Comparison of ENCODE assay signal across 21 mouse cellular contexts in genomic region chr10:119612034-119612433, GRCm38 (mm10).
"Had no signal": no experiment of that assay in that cellular context is flagged by ENCODE, and none has a peak within 500 bp of the region (broad histone marks: within the 10 kb centered on the region; RNA-seq: fewer than 3 reads in every experiment).

No protein-coding gene starts in this region.

- H3K9ac ChIP-seq: heart, embryonic 12.5 days; hindbrain, embryonic 13.5 days; hindbrain, embryonic 15.5 days; limb, embryonic 13.5 days; limb, embryonic 15.5 days; liver, embryonic 12.5 days; liver, embryonic 14.5 days had no signal

- H3K27ac ChIP-seq: gastrocnemius, adult 2 months; heart, adult 2 months; hindbrain, embryonic 10.5 days; hindbrain, embryonic 13.5 days; hindbrain, embryonic 15.5 days; hindbrain, postnatal 0 days; kidney, postnatal 0 days; limb, embryonic 13.5 days; limb, embryonic 15.5 days; liver, embryonic 12.5 days; liver, embryonic 14.5 days had no signal

- H3K4me2 ChIP-seq: heart, embryonic 12.5 days; hindbrain, embryonic 13.5 days; hindbrain, embryonic 15.5 days; limb, embryonic 13.5 days; limb, embryonic 15.5 days; liver, embryonic 12.5 days had no signal

- DNase-seq: gastrocnemius, adult 2 months; gastrocnemius, postnatal 10 days; gastrocnemius, postnatal 25 days; heart, adult 2 months; heart, postnatal 10 days; heart, postnatal 4 days; kidney, adult 18-20 months; layer of hippocampus, adult 9-11 months; layer of hippocampus, postnatal 36 days; left cerebral cortex, postnatal 4 days had no signal

- H3K4me3 ChIP-seq: gastrocnemius, adult 2 months; heart, adult 2 months; heart, embryonic 12.5 days; hindbrain, embryonic 10.5 days; hindbrain, embryonic 13.5 days; hindbrain, embryonic 15.5 days; limb, embryonic 13.5 days; limb, embryonic 15.5 days; liver, embryonic 12.5 days had no signal

- ATAC-seq: hindbrain, postnatal 0 days; intestine, embryonic 16.5 days; liver, embryonic 12.5 days had no signal

- H3K9me3 ChIP-seq: heart, embryonic 12.5 days; hindbrain, embryonic 10.5 days; hindbrain, embryonic 13.5 days; hindbrain, embryonic 15.5 days; limb, embryonic 13.5 days; limb, embryonic 15.5 days; liver, embryonic 12.5 days had no signal

- H3K36me3 ChIP-seq: heart, embryonic 12.5 days; hindbrain, embryonic 10.5 days; hindbrain, embryonic 13.5 days; hindbrain, embryonic 15.5 days; limb, embryonic 13.5 days; limb, embryonic 15.5 days; liver, embryonic 12.5 days had no signal

- H3K27me3 ChIP-seq: heart, embryonic 12.5 days; hindbrain, embryonic 13.5 days; hindbrain, embryonic 15.5 days; limb, embryonic 13.5 days; limb, embryonic 15.5 days; liver, embryonic 12.5 days had no signal
